Mouse (Mus musculus): Measurements from ENCODE around the gene H2al1m. TPM values are rescaled to one million over a fixed set of nuclear protein-coding genes. Genes with fewer than 3 reads are reported as not detected.
A peak's percentile ranks its signal among the peaks of the same experiment; 100 is the strongest.
"Not testable (repeated sequence)": the region's sequence is repeated elsewhere in the genome, so short reads cannot be mapped to it uniquely, and the experiment has no call there.

H2al1m gene
- polyA plus RNA-seq (2014; fragmentation: Nextera tagmentation; extraction: Ambion mirVana) = not detected in 2 replicates

GRCm38 (mm10) chrX:9283464-9283863 is at the start of gene H2al1m:
TSS of gene H2al1m (plus strand) at chrX:9283764.
- not testable (repeated sequence) for H3K4me2 ChIP-seq (ENCODE audit: low read depth, low read length, severe bottlenecking); H3K36me3 ChIP-seq (ENCODE audit: control insufficient read depth, insufficient read depth, low read length); H3K9me3 ChIP-seq (ENCODE audit: control insufficient read depth, low read length); H3K27ac ChIP-seq (ENCODE audit: low read depth, low read length); H3K27me3 ChIP-seq (ENCODE audit: control insufficient read depth, insufficient read depth, low read length); H3K4me1 ChIP-seq (replicated peaks; ENCODE audit: control insufficient read depth, insufficient read depth, low read length); H3K4me3 ChIP-seq (ENCODE audit: low read depth, low read length); H3K9ac ChIP-seq (ENCODE audit: low read length); ATAC-seq (replicated peaks; ENCODE audit: low FRiP score); DNase-seq (ENCODE audit: low spot score)
- WGBS = no CpG with 5 or more reads among the region's 1 CpGs

GRCm38 (mm10) chrX:9240737-9241591 is 42.6 kb upstream of the H2al1m start:
- H3K9ac ChIP-seq (ENCODE audit: low read length) = no peak overlapping the region
- H3K27me3 ChIP-seq (ENCODE audit: control insufficient read depth, insufficient read depth, low read length) = no peaks in the 10 kb centered on the region
- DNase-seq (ENCODE audit: low spot score) (no peak), ATAC-seq (replicated peaks; ENCODE audit: low FRiP score) (no peak)
- no peak overlapping the region for H3K4me2 ChIP-seq (ENCODE audit: low read depth, low read length, severe bottlenecking)
- no peaks in the 10 kb centered on the region for H3K4me1 ChIP-seq (replicated peaks; ENCODE audit: control insufficient read depth, insufficient read depth, low read length)
- no peaks in the 10 kb centered on the region for H3K9me3 ChIP-seq (ENCODE audit: control insufficient read depth, low read length)
- no peak overlapping the region for H3K27ac ChIP-seq (ENCODE audit: low read depth, low read length)
- H3K4me3 ChIP-seq (ENCODE audit: low read depth, low read length) = no peak overlapping the region
- H3K36me3 ChIP-seq (ENCODE audit: control insufficient read depth, insufficient read depth, low read length) = no peaks in the 10 kb centered on the region
- WGBS = 78% methylated on average over 5 of the region's 5 CpGs

DNA sequence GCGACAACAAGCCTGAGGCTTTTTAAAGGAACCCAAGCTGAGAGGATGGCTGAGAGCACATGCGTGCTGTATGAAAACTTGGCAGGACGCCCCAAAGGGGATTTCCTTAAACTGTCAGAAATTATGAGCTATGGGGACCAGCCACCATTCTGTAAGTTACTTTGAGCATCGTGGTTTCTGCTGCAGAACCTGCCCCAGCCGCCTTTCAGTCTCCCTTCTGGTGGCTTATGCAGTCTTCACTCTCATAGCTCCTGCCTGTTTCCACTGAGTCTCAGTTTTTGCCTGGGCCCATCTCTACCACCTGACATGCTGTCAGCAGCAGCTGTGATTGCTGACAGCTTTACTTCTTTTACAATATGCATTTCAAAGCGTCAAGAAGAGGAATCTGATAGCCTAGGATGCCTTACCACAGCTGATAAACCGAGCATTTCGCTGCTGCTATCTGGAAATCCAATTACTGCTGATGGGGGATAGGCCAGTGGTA is 40.1 kb upstream of the H2al1m start:
- Histone ChIP-seq H3K9ac (ENCODE audit: low read length) (no peak overlapping the region), H3K27me3 (ENCODE audit: control insufficient read depth, insufficient read depth, low read length) (no peaks in the 10 kb centered on the region), H3K4me2 (ENCODE audit: low read depth, low read length, severe bottlenecking) (no peak overlapping the region), H3K9me3 (ENCODE audit: control insufficient read depth, low read length) (no peaks in the 10 kb centered on the region), H3K4me1 (replicated peaks; ENCODE audit: control insufficient read depth, insufficient read depth, low read length) (no peaks in the 10 kb centered on the region), H3K4me3 (ENCODE audit: low read depth, low read length) (no peak overlapping the region), H3K27ac (ENCODE audit: low read depth, low read length) (no peak overlapping the region), H3K36me3 (ENCODE audit: control insufficient read depth, insufficient read depth, low read length) (no peaks in the 10 kb centered on the region)
- ATAC-seq (replicated peaks; ENCODE audit: low FRiP score) (no peak), DNase-seq (ENCODE audit: low spot score) (no peak)
- 73% methylated on average over 8 of the region's 8 CpGs for WGBS

GRCm38 (mm10) chrX:9244603-9245336 is 38.8 kb upstream of the H2al1m start:
- Histone ChIP-seq H3K4me2 (ENCODE audit: low read depth, low read length, severe bottlenecking) (no peak overlapping the region), H3K27me3 (ENCODE audit: control insufficient read depth, insufficient read depth, low read length) (no peaks in the 10 kb centered on the region), H3K4me1 (replicated peaks; ENCODE audit: control insufficient read depth, insufficient read depth, low read length) (no peaks in the 10 kb centered on the region), H3K4me3 (ENCODE audit: low read depth, low read length) (no peak overlapping the region), H3K27ac (ENCODE audit: low read depth, low read length) (no peak overlapping the region), H3K9me3 (ENCODE audit: control insufficient read depth, low read length) (no peaks in the 10 kb centered on the region), H3K36me3 (ENCODE audit: control insufficient read depth, insufficient read depth, low read length) (no peaks in the 10 kb centered on the region), H3K9ac (ENCODE audit: low read length) (no peak overlapping the region)
- no peak for DNase-seq (ENCODE audit: low spot score)
- WGBS = 68% methylated on average over 12 of the region's 12 CpGs
- no peak for ATAC-seq (replicated peaks; ENCODE audit: low FRiP score)

DNA sequence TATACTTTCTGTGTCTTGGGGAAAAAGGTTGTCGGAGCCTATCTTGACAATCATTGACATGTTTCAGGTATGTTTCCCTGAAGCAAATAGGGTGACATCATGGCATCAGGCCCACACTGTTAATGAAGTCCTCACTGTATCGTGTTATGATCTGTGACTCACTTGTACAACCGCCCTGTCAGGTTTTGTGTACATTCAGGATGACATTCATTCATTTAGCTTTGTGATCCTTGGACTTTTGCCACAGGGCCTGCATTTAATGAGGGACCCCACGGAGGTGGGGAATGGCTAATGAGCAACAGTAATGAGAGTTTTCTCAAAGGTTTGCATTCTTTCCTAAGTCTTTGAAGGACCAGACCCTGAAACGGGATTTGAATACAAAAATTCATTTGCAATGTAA is 34.7 kb upstream of the H2al1m start:
- no peaks in the 10 kb centered on the region for H3K9me3 ChIP-seq (ENCODE audit: control insufficient read depth, low read length)
- no peak overlapping the region for H3K27ac ChIP-seq (ENCODE audit: low read depth, low read length)
- H3K9ac ChIP-seq (ENCODE audit: low read length) = no peak overlapping the region
- no peak overlapping the region for H3K4me3 ChIP-seq (ENCODE audit: low read depth, low read length)
- no peaks in the 10 kb centered on the region for H3K27me3 ChIP-seq (ENCODE audit: control insufficient read depth, insufficient read depth, low read length)
- WGBS = 41% methylated on average over 5 of the region's 5 CpGs
- H3K36me3 ChIP-seq (ENCODE audit: control insufficient read depth, insufficient read depth, low read length) = no peaks in the 10 kb centered on the region
- H3K4me2 ChIP-seq (ENCODE audit: low read depth, low read length, severe bottlenecking) = no peak overlapping the region
- DNase-seq (ENCODE audit: low spot score) = peak; percentile 56
- peak; percentile 83 for ATAC-seq (replicated peaks; ENCODE audit: low FRiP score)
- no peaks in the 10 kb centered on the region for H3K4me1 ChIP-seq (replicated peaks; ENCODE audit: control insufficient read depth, insufficient read depth, low read length)

- no peak overlapping the region for H3K4me3 ChIP-seq (ENCODE audit: low read depth, low read length)
- DNase-seq (ENCODE audit: low spot score) = no peak
- H3K36me3 ChIP-seq (ENCODE audit: control insufficient read depth, insufficient read depth, low read length) = no peaks in the 10 kb centered on the region
- H3K4me1 ChIP-seq (replicated peaks; ENCODE audit: control insufficient read depth, insufficient read depth, low read length) = no peaks in the 10 kb centered on the region
- H3K27ac ChIP-seq (ENCODE audit: low read depth, low read length) = no peak overlapping the region
- no peak for ATAC-seq (replicated peaks; ENCODE audit: low FRiP score)
- no peaks in the 10 kb centered on the region for H3K27me3 ChIP-seq (ENCODE audit: control insufficient read depth, insufficient read depth, low read length)
- H3K9me3 ChIP-seq (ENCODE audit: control insufficient read depth, low read length) = no peaks in the 10 kb centered on the region
- no peak overlapping the region for H3K9ac ChIP-seq (ENCODE audit: low read length)
- WGBS = 84% methylated on average over 10 of the region's 10 CpGs
- H3K4me2 ChIP-seq (ENCODE audit: low read depth, low read length, severe bottlenecking) = no peak overlapping the region
Observed at GRCm38 (mm10) chrX:9253990-9254389, 29.6 kb upstream of the H2al1m start.

DNA sequence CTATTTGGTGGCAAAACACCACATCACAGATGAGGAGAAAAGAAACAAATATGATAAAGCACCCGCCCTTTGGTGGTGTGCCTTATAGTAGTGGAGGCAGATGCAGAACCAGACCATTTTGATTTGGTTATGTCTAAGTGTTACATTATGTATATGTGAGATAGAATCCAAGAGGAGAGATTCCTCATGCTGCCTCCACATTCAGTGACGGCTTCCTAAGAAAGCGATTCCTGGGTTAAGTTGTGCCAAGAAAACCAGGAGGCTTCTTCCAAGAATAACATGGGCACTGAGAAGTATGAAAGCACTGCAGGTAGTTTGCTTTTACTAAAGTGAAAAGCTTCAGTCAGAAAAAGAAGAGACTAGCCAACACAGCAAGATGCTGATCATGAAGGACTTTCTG is 28.7 kb upstream of the H2al1m start:
- Histone ChIP-seq H3K4me1 (replicated peaks; ENCODE audit: control insufficient read depth, insufficient read depth, low read length) (no peaks in the 10 kb centered on the region), H3K9me3 (ENCODE audit: control insufficient read depth, low read length) (no peaks in the 10 kb centered on the region), H3K27ac (ENCODE audit: low read depth, low read length) (no peak overlapping the region), H3K4me2 (ENCODE audit: low read depth, low read length, severe bottlenecking) (no peak overlapping the region), H3K9ac (ENCODE audit: low read length) (no peak overlapping the region), H3K36me3 (ENCODE audit: control insufficient read depth, insufficient read depth, low read length) (no peaks in the 10 kb centered on the region), H3K27me3 (ENCODE audit: control insufficient read depth, insufficient read depth, low read length) (no peaks in the 10 kb centered on the region), H3K4me3 (ENCODE audit: low read depth, low read length) (no peak overlapping the region)
- no peak for ATAC-seq (replicated peaks; ENCODE audit: low FRiP score)
- 92% methylated on average over 3 of the region's 3 CpGs for WGBS
- DNase-seq (ENCODE audit: low spot score) = no peak

DNA sequence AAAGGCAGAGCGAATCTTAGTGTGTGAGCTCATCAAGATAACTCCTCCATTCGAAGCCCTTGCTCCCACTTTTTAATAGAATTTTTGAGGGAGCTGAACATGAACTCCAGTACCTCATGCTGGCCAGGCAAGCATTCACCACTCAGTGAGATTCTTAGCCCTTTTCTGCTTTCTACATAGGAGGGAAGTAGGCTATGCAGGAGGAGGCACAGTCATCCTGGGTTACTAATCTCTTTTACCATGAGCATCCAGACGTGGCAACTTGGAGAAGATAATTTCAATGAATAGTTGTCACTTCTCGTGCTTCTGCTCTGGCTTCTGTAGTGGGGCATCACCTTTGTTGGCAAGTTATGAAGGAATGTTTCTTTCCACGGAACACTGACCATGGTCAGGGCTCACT is 26.8 kb upstream of the H2al1m start, which contains the start of gene Gm14862:
TSS of gene Gm14862 (minus strand) at position 134 of the 400 bp plus-strand sequence.
- Histone ChIP-seq H3K27me3 (ENCODE audit: control insufficient read depth, insufficient read depth, low read length) (no peaks in the 10 kb centered on the region), H3K9me3 (ENCODE audit: control insufficient read depth, low read length) (no peaks in the 10 kb centered on the region), H3K4me2 (ENCODE audit: low read depth, low read length, severe bottlenecking) (no peak within 1 kb of the TSS), H3K36me3 (ENCODE audit: control insufficient read depth, insufficient read depth, low read length) (no peaks in the 10 kb centered on the region), H3K4me1 (replicated peaks; ENCODE audit: control insufficient read depth, insufficient read depth, low read length) (no peaks in the 10 kb centered on the region), H3K27ac (ENCODE audit: low read depth, low read length) (no peak within 1 kb of the TSS), H3K4me3 (ENCODE audit: low read depth, low read length) (no peak within 1 kb of the TSS), H3K9ac (ENCODE audit: low read length) (no peak within 1 kb of the TSS)
- no peak for ATAC-seq (replicated peaks; ENCODE audit: low FRiP score)
- no peak for DNase-seq (ENCODE audit: low spot score)
- WGBS = 75% methylated on average over 5 of the region's 5 CpGs

All from forebrain, embryonic 11.5 days (tissue).